Mouse (Mus musculus) embryonic facial prominence, embryonic 11.5 days (tissue): ENCODE data around the gene Dlat. TPM values are rescaled to one million over a fixed set of nuclear protein-coding genes. Genes with fewer than 3 reads are reported as not detected.

Experiments
- ATAC-seq: fragments of 200-750 bp; cut with Nextera tagmentation; replicated peaks from 2 replicates; pipeline ENCODE4 v1.8.0; 2017; ENCODE audit warnings: low read depth; ENCODE audit not compliant: insufficient number of reproducible peaks, low FRiP score, low TSS enrichment
- DNase-seq: peaks from one replicate; pipeline ENCODE4 v3.0.0-alpha.2; 2015; ENCODE audit warnings: low spot score
- H3K27ac ChIP-seq: fragments of 300-500 bp; sonication (generic); replicated peaks from 2 replicates; pipeline ENCODE4 v1.5.1; 2014; ENCODE audit warnings: mild to moderate bottlenecking, low read depth, low read length, control low read depth
- H3K27me3 ChIP-seq: fragments of 300-500 bp; sonication (generic); 2 replicates; pipeline ENCODE4 v1.6.1; 2014; ENCODE audit warnings: mild to moderate bottlenecking, low read length, moderate library complexity, mixed read lengths; ENCODE audit not compliant: control insufficient read depth, insufficient read depth
- H3K36me3 ChIP-seq: fragments of 300-500 bp; sonication (generic); replicated peaks from 2 replicates; pipeline ENCODE4 v1.6.1; 2014; ENCODE audit warnings: low read depth, mild to moderate bottlenecking, low read length, moderate library complexity, mixed read lengths; ENCODE audit not compliant: control insufficient read depth, insufficient read depth
- H3K4me1 ChIP-seq: fragments of 300-500 bp; sonication (generic); 2 replicates; pipeline ENCODE4 v1.6.1; 2014; ENCODE audit warnings: low read length, mixed read lengths; ENCODE audit not compliant: control insufficient read depth, insufficient read depth
- H3K4me2 ChIP-seq: fragments of 300-500 bp; sonication (generic); 2 replicates; pipeline ENCODE4 v1.6.1; 2014; ENCODE audit warnings: low read depth, mild to moderate bottlenecking, control low read depth, low read length, moderate library complexity
- H3K4me3 ChIP-seq: fragments of 300-500 bp; sonication (generic); 2 replicates; pipeline ENCODE4 v1.5.1; 2014; ENCODE audit warnings: low read depth, low read length, control low read depth
- H3K9ac ChIP-seq: fragments of 300-500 bp; sonication (generic); replicated peaks from 2 replicates; pipeline ENCODE4 v1.6.1; 2014; ENCODE audit warnings: mild to moderate bottlenecking, control low read depth, low read length
- H3K9me3 ChIP-seq: fragments of 300-500 bp; sonication (generic); replicated peaks from 2 replicates; pipeline ENCODE4 v1.6.1; 2016; ENCODE audit warnings: mild to moderate bottlenecking, low read length, inconsistent platforms, mixed read lengths; ENCODE audit not compliant: control insufficient read depth
- WGBS: fragments of 180-500 bp; shearing (Covaris S2); extraction: QIAGEN DNeasy Blood & Tissue Kit; methylation state at CpG from one replicate; pipeline ENCODE4 v1.1.7; 2014; 5-methylcytosine and 5-hydroxymethylcytosine counted together
- polyA plus RNA-seq: library from polyadenylated mRNA; unstranded; fragments of >200 nt; fragmentation: Nextera tagmentation; extraction: Ambion mirVana; gene quantifications from 2 replicates; pipeline ENCODE4 v1.2.1, GENCODE M21; 2014

Dlat gene
- polyA plus RNA-seq, 1 experiment from 2014 or later: 65.6 TPM

- WGBS: under 1% methylated on average over 78 of the region's 81 CpGs
- H3K9ac ChIP-seq: peak within 1 kb of the TSS; percentile 93
- peak within 1 kb of the TSS; percentile 75 for H3K27ac ChIP-seq
- H3K27me3 ChIP-seq: no peaks in the 10 kb centered on the region
- peak within 1 kb of the TSS; percentile 99 for H3K4me3 ChIP-seq
- H3K4me1 ChIP-seq: no peaks in the 10 kb centered on the region; the same call in 1 of the 2 replicates
- peak within 1 kb of the TSS; percentile 68 for H3K4me2 ChIP-seq
- H3K9me3 ChIP-seq: no peaks in the 10 kb centered on the region
- H3K36me3 ChIP-seq: no peaks in the 10 kb centered on the region; the same call in 1 of the 2 replicates
- peak; percentile 94 for DNase-seq
- peak; percentile 93 for ATAC-seq
Measured at GRCm38 (mm10) chr9:50616766-50617603, 42.6 kb downstream of the Dlat start, which contains the start of the genes Pih1d2 and Nkapd1. Gene Pih1d2 (plus strand): TSS chr9:50617321. Gene Nkapd1 (minus strand): TSS chr9:50617464.

- Histone ChIP-seq H3K27me3 (no peaks in the 10 kb centered on the region), H3K9me3 (no peaks in the 10 kb centered on the region), H3K36me3 (no peaks in the 10 kb centered on the region; the same call in 1 of the 2 replicates), H3K9ac (peak overlapping the region; percentile 93), H3K4me1 (no peaks in the 10 kb centered on the region; the same call in 1 of the 2 replicates), H3K4me3 (peak overlapping the region; percentile 99), H3K27ac (no peak overlapping the region), H3K4me2 (peak overlapping the region; percentile 68)
- DNase-seq (no peak), ATAC-seq (no peak)
- WGBS: 36% methylated on average over 11 of the region's 11 CpGs
Measured at GRCm38 (mm10) chr9:50616161-50616560, 43.4 kb downstream of the Dlat start.

GRCm38 (mm10) chr9:50612115-50612514 is 47.5 kb downstream of the Dlat start:
- H3K27ac ChIP-seq: no peak overlapping the region
- no peaks in the 10 kb centered on the region for H3K27me3 ChIP-seq
- no peak overlapping the region for H3K4me2 ChIP-seq
- H3K4me1 ChIP-seq: no peaks in the 10 kb centered on the region; the same call in 1 of the 2 replicates
- H3K9me3 ChIP-seq: no peaks in the 10 kb centered on the region
- DNase-seq (no peak), ATAC-seq (no peak)
- no peak overlapping the region for H3K4me3 ChIP-seq
- no peaks in the 10 kb centered on the region; the same call in none of the 2 replicates for H3K36me3 ChIP-seq
- H3K9ac ChIP-seq: no peak overlapping the region
- WGBS: 91% methylated on average over 4 of the region's 4 CpGs

- WGBS: 5% methylated on average over 6 of the region's 6 CpGs
- Histone ChIP-seq H3K9ac (peak overlapping the region; percentile 85), H3K36me3 (no peaks in the 10 kb centered on the region; the same call in none of the 2 replicates), H3K4me1 (peaks cover 3% of the 10 kb centered on the region; the same call in 1 of the 2 replicates), H3K27ac (peak overlapping the region; percentile 70), H3K4me2 (peak overlapping the region; percentile 64), H3K27me3 (no peaks in the 10 kb centered on the region), H3K4me3 (peak overlapping the region; percentile 87), H3K9me3 (no peaks in the 10 kb centered on the region)
- ATAC-seq (no peak), DNase-seq (peak; percentile 1)
Measured at GRCm38 (mm10) chr9:50604338-50604737, 55.2 kb downstream of the Dlat start.

- no peak for DNase-seq
- Histone ChIP-seq H3K9me3 (no peaks in the 10 kb centered on the region), H3K27ac (peak overlapping the region; percentile 70), H3K4me3 (peak overlapping the region; percentile 87), H3K4me1 (peaks cover 3% of the 10 kb centered on the region; the same call in 1 of the 2 replicates), H3K27me3 (no peaks in the 10 kb centered on the region), H3K36me3 (no peaks in the 10 kb centered on the region; the same call in none of the 2 replicates), H3K4me2 (peak overlapping the region; percentile 64), H3K9ac (peak overlapping the region; percentile 85)
- ATAC-seq: peak; percentile 84
- WGBS: under 1% methylated on average over 24 of the region's 24 CpGs
Measured at GRCm38 (mm10) chr9:50603998-50604324, 55.6 kb downstream of the Dlat start.

GRCm38 (mm10) chr9:50603189-50603997 is 56.2 kb downstream of the Dlat start, which contains the start of the genes Sdhd and Timm8b:
Gene Sdhd (minus strand): TSS chr9:50603812.
Gene Timm8b (plus strand): TSS chr9:50603910.
- no peaks in the 10 kb centered on the region for H3K27me3 ChIP-seq
- ATAC-seq (peak; percentile 96), DNase-seq (peak; percentile 98)
- H3K4me1 ChIP-seq: peaks cover 3% of the 10 kb centered on the region; the same call in 1 of the 2 replicates
- under 1% methylated on average over 48 of the region's 48 CpGs for WGBS
- H3K36me3 ChIP-seq: peaks cover 3% of the 10 kb centered on the region
- H3K9me3 ChIP-seq: no peaks in the 10 kb centered on the region
- H3K4me2 ChIP-seq: peak within 1 kb of the TSS; percentile 64
- peak within 1 kb of the TSS; percentile 87 for H3K4me3 ChIP-seq
- H3K27ac ChIP-seq: peak within 1 kb of the TSS; percentile 70
- H3K9ac ChIP-seq: peak within 1 kb of the TSS; percentile 85

GRCm38 (mm10) chr9:50602055-50602845 is 57.3 kb downstream of the Dlat start:
- H3K27me3 ChIP-seq: no peaks in the 10 kb centered on the region
- H3K4me3 ChIP-seq: peak overlapping the region; percentile 87
- 85% methylated on average over 7 of the region's 7 CpGs for WGBS
- no peak for DNase-seq
- peaks cover 3% of the 10 kb centered on the region; the same call in 1 of the 2 replicates for H3K4me1 ChIP-seq
- H3K36me3 ChIP-seq: peaks cover 3% of the 10 kb centered on the region
- H3K9me3 ChIP-seq: no peaks in the 10 kb centered on the region
- no peak for ATAC-seq
- no peak overlapping the region for H3K27ac ChIP-seq
- H3K4me2 ChIP-seq: peak overlapping the region; percentile 60
- H3K9ac ChIP-seq: 0 out of 2 replicates have a peak overlapping the region, but pooled peaks have one; percentile 2
